Mouse (Mus musculus) erythroblast, embryonic 14.5 days (primary cell): ENCODE measurements around the gene Styk1. TPM values are rescaled to one million over a fixed set of nuclear protein-coding genes. Genes with fewer than 3 reads are reported as not detected.

Experiments
- H3K27me3 ChIP-seq: 2 replicates; pipeline ENCODE4 v1.6.1; 2012; ENCODE audit warnings: inconsistent platforms; ENCODE audit not compliant: control insufficient read depth
- H3K36me3 ChIP-seq: 2 replicates; pipeline ENCODE4 v1.6.1; 2012; ENCODE audit warnings: mild to moderate bottlenecking, inconsistent platforms; ENCODE audit not compliant: control insufficient read depth
- H3K4me1 ChIP-seq: 2 replicates; pipeline ENCODE4 v1.6.1; 2012; ENCODE audit warnings: inconsistent platforms; ENCODE audit not compliant: control insufficient read depth
- H3K4me3 ChIP-seq: replicated peaks from 2 replicates; pipeline ENCODE3; 2012; ENCODE audit warnings: moderate library complexity, mild to moderate bottlenecking, inconsistent platforms
- H3K9me3 ChIP-seq: 2 replicates; pipeline ENCODE4 v1.6.1; 2012; ENCODE audit warnings: low read length, inconsistent platforms, mixed read lengths; ENCODE audit not compliant: control insufficient read depth
- GATA1 ChIP-seq: IDR thresholded peaks from 2 replicates; pipeline ENCODE4 v1.6.1; 2012; ENCODE audit warnings: low read length, inconsistent platforms, mixed read lengths
- TAL1 ChIP-seq: IDR thresholded peaks from 3 replicates; pipeline ENCODE4 v1.6.1; 2012; ENCODE audit warnings: low read length, inconsistent platforms, mixed read lengths
- polyA plus RNA-seq: library from polyadenylated mRNA; stranded (reverse); fragments of >175 nt; gene quantifications from 2 replicates; pipeline ENCODE4 v1.2.3, GENCODE M21; 2012

The Styk1 gene
- polyA plus RNA-seq, 1 experiment = not detected

GRCm38 (mm10) chr6:131269599-131269998 is 83.8 kb downstream of the Styk1 start:
- no peak for TF ChIP-seq TAL1
- no peak for TF ChIP-seq GATA1
- H3K36me3 ChIP-seq = no peaks in the 10 kb centered on the region
- H3K4me1 ChIP-seq = no peaks in the 10 kb centered on the region
- H3K27me3 ChIP-seq = no peaks in the 10 kb centered on the region
- no peaks in the 10 kb centered on the region for H3K9me3 ChIP-seq
- H3K4me3 ChIP-seq = no peak overlapping the region

GRCm38 (mm10) chr6:131264175-131264574 is 89.2 kb downstream of the Styk1 start:
- no peaks in the 10 kb centered on the region for H3K4me1 ChIP-seq
- H3K9me3 ChIP-seq = no peaks in the 10 kb centered on the region
- H3K27me3 ChIP-seq = no peaks in the 10 kb centered on the region
- TF ChIP-seq GATA1 (no peak), TAL1 (no peak)
- H3K36me3 ChIP-seq = no peaks in the 10 kb centered on the region
- H3K4me3 ChIP-seq = no peak overlapping the region

- H3K4me1 ChIP-seq = no peaks in the 10 kb centered on the region
Measured at GRCm38 (mm10) chr6:131262778-131263177, 90.6 kb downstream of the Styk1 start.

GRCm38 (mm10) chr6:131262009-131262408 is 91.4 kb downstream of the Styk1 start:
- H3K36me3 ChIP-seq = no peaks in the 10 kb centered on the region

More at GRCm38 (mm10) chr6:131262778-131263177, 90.6 kb downstream of the Styk1 start:
- H3K36me3 ChIP-seq = no peaks in the 10 kb centered on the region
- H3K9me3 ChIP-seq = no peaks in the 10 kb centered on the region
- H3K4me3 ChIP-seq = no peak overlapping the region
- no peaks in the 10 kb centered on the region for H3K27me3 ChIP-seq
- no peak for TF ChIP-seq GATA1
- no peak for TF ChIP-seq TAL1

More at GRCm38 (mm10) chr6:131262009-131262408, 91.4 kb downstream of the Styk1 start:
- no peak for TF ChIP-seq GATA1
- TF ChIP-seq TAL1 = no peak
- Histone ChIP-seq H3K27me3 (no peaks in the 10 kb centered on the region), H3K4me1 (no peaks in the 10 kb centered on the region), H3K4me3 (no peak overlapping the region), H3K9me3 (no peaks in the 10 kb centered on the region)

Other genes with a start within 250 kb of the Styk1 start
- gene Klra2, start 106.2 kb downstream of the Styk1 start, polyA plus RNA-seq = not detected in 2 replicates
- 0.17 and 0.18 TPM in 2 replicates for gene Magohb, start 60.4 kb downstream of the Styk1 start, polyA plus RNA-seq
- 366 and 393 TPM in 2 replicates for gene Ybx3, start 34.9 kb upstream of the Styk1 start, polyA plus RNA-seq
- not detected in 2 replicates for gene 5430401F13Rik, start 132.8 kb upstream of the Styk1 start, polyA plus RNA-seq
- not detected in 2 replicates for gene Gm6619, start 132.8 kb upstream of the Styk1 start, polyA plus RNA-seq